Mouse (Mus musculus): ENCODE data around the gene Scrn1.

The Scrn1 gene

DNA sequence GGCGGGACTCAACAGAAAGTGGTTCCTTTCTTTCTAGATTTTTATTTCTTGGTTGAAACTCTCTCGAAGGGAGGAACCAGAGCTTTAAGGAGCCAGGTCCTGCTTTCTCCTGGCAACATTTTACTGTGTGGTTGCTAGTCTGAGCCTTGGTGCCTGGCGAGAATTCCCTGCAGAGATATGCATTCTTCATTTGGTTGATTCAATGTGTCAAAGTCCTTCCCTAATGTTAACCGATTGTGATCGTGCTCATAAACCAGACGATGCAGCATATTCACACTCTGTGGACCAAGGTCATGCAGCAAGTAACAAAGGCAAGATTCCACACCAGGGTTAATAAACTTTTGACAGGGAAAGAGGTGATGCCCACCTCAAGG is 244 bp upstream of the Scrn1 start:
- DNase-seq (ENCODE audit: low spot score in 2 of 2), result no peak

DNA sequence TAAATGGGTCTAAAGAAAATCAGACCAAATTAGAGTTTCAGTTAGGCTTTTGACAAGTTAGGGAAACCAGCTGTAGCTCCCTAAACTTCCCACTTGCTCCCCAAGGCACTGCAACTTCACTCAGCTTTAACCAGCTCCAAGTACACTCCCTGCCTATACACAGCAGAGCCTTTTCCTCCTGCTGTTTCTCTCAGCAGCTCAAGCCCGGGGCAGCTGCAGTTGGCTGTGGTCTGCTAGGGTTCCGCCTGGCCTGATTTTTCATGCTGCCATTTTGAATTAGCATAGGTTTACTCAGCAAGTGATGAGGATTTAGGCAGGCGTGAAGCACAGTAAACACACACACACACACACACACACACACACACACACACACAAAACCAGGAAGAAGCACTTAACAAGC is 1.3 kb downstream of the Scrn1 start:
- no peak for DNase-seq (ENCODE audit: low spot score in 2 of 2)

DNA sequence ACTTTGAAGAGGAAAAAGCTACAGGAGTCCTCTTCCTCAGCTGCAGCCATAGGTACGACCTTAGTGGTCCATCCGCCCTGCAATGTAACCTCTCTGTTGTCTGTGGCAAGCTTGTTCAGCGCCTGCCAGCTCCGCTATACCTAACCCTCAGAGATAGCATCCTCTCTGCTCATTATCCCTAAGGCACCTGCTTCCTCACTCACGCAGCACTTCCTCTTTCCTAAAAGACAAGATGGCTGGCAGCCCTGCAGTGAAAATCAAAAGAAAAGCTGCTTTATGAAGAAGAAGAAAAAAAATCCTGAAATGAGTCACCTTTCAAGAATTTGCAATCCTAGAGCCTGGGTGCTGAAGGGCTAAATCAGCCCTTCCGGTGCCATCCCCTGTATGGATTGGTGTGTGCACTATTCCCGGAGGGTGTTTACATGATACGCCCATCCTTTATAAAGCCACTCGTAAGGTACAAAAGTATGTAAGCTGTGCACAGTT is 1.7 kb downstream of the Scrn1 start:
- DNase-seq (ENCODE audit: low spot score in 2 of 2), result no peak

DNA sequence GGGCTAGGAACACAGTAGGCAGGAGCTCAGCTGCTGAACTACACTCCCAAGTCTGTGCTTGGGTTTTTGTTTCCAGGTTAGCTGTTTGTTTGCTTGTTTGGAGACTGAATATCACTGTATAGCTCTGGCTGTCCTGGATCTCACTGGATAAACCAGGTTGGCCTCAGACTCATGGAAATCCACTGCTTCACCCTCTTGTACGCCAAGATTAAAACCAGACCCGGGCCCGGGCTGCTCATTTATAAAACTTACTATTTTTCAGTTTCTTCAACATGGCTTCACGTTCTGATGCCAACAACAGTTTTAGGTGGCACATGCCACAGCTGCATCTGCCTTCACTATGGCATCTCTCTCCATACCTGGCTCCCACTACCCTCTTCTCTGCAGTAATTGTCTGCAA is 2.7 kb downstream of the Scrn1 start:
- no peak for DNase-seq (ENCODE audit: low spot score in 2 of 2)

DNA sequence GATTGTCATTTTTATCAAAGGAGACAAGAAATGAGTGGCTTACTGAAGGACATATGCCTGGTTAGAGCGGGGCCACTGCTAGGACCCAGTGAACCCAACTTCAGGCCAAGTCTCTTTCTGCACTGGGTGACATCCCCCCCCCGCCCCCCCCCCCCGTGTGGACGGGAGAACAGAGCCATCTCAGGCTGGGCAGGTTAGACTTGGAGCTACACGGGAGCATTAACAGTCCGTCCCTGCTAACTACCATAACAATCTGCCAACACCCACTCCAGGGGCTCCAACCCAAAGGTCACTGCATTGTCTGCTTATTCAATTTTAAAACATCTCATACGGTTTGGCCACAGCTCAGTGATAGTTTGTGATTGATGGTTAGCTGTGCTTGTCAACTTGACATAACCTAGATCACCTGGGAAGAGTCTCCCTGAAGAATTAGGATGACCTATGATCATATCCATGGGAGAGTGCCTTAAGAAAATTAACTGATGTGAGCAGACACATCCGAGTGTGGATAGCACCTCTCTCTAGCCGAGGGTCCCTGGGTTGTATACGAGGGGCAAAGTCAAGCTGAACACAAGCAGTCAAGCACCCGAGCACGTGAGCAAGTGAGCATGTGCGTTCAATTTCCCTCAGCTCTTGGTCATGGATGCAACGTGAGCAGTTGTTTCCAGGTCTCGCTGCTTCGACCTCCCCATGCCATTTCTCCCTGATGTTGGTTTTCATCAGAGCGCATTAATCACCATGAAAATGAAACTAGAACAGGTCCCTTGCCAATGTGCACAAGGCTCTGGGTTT is 4.1 kb downstream of the Scrn1 start:
- no peak for DNase-seq (ENCODE audit: low spot score in 2 of 2)

DNA sequence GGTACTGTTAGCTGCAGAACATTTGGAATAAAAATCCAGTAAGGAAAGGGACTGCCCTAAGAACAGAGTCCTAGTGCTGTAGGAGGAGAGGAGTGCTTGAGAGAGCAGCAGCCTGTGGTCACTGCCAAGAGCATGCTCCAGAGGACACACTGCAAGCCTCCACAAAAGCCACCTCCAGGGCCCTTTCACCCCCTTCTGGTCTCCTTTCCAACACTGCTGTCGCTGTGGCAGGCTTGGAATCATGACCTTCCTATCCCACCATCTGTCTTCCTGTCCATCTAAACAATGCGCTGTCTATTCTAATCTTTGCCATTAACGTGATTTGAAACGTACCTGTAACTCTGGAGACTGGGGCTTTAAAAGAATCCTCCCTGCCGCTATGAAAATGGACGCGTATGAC is 7.8 kb downstream of the Scrn1 start:
- no peak for DNase-seq (ENCODE audit: low spot score in 2 of 2)

DNA sequence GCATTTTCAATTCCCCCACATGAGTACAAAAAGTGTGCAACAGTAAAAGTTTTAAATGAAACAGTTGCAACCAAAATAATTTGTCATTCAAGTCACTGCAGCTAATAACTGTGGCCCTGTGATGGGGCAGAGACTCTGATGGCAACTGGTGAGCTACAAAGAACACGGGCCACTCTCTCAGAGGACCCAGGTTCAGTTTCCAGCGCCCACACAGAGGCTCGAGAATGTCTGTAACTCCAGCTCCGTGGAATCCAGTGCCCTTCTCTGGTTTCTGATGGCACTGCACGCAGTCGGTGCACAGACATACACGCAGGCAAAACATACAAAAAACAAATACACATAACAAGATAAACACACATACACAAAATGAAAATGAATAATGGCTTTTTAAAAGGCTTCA is 8.6 kb downstream of the Scrn1 start:
- DNase-seq (ENCODE audit: low spot score in 2 of 2), result no peak

DNA sequence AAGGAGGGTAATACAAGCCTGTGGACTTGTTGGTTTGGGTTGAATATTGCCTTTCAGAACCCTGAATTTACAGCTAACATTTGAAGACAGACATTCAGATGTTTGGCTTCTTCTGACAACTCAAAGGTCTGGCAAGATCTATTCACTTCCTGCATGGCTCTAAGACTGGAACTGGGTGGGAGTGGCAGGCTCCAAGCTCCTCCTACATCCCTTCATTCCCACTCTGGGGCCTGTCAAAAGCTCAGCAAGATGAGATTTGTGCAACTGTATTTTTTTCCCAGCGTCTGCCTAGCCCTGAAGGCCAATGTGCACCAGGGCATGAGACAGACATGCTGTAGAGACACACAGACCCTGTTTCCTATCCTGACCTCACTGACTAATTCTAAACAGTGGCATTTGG is 10.5 kb downstream of the Scrn1 start:
- no peak for DNase-seq (ENCODE audit: low spot score in 2 of 2)

DNA sequence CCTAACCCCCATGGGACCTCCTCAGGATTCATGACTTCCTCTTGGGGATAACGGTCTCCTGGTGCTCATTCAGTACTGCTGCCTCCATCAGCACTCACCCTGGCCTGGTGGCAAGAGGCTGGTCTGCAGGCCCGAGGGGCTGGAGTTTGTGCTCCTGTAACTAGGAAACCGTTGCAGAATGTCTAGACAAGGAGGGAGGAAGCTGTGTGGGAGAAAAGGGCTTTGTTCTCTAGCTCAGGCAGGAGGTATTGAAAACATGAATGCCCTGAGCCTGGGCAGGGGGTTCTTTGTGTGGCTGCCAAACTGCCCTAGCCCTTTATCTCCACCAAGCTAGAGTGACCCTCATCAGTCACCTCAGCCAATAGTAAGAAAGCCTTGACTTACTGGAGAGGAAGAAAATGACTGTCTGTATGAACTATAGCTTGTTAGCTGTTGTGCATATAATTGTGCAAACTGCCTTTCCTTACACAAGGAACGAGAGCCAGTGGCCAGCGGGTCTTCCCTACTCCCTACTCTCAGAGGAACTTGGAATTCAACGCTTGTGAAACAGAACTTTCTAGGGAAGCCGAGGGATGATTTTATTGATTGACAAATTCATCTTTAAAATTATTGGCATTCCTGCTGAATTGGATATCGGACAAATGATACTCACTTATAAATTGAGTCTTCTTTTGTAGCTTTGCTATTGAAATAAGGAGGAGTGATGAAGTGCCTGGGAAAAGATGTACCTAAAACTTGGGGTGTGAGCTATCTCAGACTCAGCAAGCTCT is 11.8 kb downstream of the Scrn1 start:
- DNase-seq (ENCODE audit: low spot score in 2 of 2), result no peak

DNA sequence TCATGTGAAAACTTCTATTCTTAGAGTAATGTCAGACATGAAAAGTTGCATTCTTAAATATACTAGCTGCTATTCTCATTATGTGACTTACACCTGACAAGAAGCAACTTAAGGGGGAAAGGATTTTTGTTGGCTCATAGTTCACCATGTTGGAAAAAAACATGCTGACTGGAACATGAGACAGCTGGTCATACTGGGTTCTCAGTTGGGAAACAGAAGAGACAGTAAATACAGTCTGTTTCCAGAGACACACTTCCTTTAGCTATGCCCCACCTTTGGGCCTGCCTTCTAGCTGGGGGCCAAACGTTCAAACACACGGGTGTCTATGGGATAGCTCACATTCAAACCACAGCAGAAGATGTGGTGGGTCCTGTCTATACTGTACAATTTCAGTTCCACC is 12.7 kb downstream of the Scrn1 start:
- DNase-seq (ENCODE audit: low spot score in 2 of 2), result no peak

DNA sequence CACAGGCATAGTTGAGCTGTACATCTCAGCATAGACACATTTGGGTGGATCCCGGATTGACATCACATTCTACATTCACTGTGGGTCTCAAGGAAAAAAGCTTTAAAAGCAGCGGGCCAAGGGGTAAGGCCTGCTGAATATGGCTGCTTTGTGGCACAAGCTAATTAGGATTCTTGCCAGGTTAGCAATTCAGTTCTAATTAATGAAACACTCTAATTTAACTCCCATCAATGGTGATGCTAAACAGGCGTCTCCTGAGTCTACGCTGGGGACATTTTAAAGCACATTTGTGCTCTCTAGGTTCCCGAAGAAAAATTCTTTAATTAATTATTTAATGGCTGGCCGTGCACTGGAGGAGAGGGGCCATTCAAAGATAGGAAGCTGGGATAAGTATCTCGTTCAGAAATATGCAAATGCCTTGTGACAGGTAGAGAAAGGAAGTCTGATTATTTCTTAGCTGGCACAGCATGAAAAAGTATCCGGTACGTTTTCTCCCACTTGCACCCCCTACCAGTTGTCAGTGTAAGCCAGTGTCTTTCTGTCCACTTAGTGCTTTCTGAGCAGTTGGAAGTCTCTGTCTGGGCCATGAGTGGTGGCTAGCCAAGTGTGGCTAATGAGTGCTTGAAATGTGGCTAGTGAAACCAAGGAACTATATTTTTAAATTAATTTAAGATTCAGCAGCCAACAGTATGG is 13.4 kb downstream of the Scrn1 start:
- no peak for DNase-seq (ENCODE audit: low spot score in 2 of 2)

DNA sequence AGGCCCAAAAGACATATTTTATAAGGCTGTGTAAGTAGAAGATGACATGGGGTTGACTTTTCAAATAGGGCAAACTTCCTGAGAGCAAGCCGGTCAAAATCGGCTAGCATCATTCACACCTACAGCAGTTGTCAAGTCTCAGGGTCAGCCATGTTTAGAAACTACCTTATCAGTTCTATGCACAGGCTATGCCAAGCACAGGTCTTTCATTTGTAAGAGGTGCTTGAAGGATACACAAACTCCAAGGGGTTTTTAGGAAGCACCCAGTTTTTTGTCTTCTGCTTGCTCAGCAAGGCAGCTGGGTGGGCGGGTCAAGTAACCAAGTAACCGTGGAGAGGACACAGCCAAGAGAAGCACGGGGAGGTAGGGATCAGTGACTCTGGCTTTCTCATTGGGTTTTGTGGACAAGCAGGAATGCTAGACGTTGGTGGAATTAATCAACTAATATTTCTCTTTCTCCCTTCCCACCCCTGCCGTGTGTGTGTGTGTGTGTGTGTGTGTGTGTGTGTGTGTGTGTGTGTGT is 15.4 kb downstream of the Scrn1 start:
- no peak for DNase-seq (ENCODE audit: low spot score in 2 of 2)

DNA sequence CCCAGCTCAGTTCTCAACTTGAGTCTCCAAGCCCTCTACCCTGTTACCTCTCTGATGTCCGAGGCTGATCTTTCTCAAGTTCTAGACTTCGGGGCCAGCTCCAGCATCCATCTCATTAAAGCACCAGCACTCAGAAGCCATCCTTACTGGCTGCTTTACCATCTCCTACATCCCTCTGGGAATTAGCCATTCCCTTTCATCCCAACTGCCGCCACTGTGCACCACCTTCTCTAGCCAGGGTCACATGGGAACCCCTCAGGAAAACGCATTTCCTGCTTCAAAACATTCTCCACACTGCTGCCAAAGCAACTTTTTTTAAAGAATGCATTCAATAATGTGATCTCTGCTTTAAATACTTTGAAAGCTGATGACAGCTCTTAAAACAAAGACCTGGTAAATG is 17.0 kb downstream of the Scrn1 start:
- DNase-seq (ENCODE audit: low spot score in 2 of 2), result no peak

DNA sequence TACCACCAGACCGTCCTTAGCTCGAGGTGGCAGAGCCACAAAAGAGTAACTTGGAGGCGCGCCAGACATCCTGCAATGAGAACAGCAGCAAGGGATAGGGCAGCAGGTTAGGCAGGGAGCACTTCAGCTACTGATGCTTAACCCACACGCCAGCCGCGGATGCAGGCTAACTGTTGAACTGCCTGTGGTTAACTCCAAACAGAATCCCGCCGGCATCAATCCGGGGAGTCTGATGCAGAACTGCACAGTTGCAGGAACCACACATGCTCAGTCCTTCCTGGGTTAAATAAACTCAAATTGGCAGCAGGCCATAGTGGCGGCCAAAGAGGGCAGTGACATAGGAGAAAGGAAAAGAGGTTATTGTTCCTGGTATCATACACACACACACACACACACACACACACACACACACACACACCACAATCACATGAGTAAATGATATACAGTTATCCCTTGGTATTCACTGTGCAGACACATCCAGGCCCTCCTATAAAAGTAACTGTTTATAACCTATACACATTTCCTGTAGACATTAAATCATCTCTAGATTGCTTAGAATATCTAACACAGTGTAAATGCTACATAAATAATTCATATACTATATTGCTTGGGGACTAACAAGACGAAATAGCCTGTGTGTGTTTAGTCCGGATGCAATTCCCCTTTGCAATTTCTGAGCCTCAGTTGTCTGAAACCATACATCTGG is 17.8 kb downstream of the Scrn1 start:
- DNase-seq (ENCODE audit: low spot score in 2 of 2), result no peak

DNA sequence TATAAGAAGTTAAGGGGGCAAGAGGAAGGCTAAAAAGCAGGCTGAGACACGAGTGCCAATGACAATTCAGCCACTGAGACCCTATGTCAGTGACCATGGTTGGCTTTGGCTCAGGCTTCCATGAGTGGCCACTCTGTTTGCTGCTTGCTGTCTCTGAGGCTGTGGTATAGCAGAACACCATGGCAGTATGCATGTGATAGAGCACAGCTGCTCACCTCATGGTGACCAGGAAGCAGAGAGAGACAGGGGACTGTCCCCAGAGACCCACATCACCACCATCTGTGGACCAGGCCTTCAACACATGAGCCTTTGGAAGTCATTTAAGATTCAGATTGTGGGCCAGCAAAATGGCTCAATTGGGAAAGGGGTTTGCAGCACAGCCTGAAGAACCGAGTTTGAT is 22.6 kb downstream of the Scrn1 start:
- peak in 1 of 2 experiments; percentile 14 for DNase-seq (ENCODE audit: low spot score in 2 of 2)

DNA sequence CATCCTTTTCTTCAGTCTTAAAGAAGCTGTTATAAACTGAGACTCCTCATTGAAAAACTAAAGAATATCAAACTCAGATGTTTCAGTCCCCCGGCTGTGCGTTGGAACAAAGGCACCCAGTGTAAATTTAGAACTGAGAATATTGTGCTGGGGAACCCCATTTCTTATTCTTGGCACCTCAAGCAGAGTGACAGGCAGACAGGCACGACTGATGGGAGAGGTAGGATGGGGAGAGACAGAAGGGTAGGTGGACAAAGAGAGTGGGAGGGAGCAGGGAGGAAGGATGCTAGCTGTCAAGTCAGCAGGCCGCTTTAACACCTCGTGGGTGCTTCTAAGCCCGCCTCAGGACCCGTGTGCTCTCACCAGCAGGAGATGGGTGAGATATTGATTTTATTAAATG is 23.5 kb downstream of the Scrn1 start:
- peak in 1 of 2 experiments; percentile 28 for DNase-seq (ENCODE audit: low spot score in 2 of 2)

DNA sequence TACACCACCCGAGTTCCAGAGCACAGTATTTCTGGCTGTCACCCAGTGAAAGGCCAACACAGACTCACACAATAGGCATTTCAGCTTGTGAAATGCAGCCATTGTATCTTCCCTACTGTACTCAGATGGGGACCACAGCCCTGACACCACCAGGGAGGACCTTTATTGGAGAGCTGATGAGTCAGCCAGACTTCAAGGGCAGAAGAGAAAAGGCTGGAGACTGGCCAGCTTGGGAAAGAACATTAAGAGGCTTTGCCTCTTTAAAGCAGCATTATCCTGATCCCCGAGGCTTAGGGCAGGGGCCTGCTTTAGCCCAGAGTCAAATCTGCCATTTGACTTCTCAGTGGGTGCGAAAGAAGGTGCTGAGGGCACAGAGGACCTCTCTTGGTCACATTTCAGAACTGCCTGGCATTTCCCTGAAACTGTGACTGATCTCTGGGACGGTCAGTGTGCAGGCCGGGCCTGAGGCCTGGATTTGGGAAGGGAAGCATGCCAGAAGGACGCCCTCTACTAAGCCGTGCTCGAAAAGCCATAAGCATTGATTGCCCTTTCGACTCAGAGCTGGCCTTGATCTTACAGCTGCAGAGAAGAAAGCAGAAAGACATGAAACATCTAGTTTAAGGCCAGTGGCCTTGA is 25.9 kb downstream of the Scrn1 start:
- peak; percentile 37 to 55 for DNase-seq (ENCODE audit: low spot score in 2 of 2)

DNA sequence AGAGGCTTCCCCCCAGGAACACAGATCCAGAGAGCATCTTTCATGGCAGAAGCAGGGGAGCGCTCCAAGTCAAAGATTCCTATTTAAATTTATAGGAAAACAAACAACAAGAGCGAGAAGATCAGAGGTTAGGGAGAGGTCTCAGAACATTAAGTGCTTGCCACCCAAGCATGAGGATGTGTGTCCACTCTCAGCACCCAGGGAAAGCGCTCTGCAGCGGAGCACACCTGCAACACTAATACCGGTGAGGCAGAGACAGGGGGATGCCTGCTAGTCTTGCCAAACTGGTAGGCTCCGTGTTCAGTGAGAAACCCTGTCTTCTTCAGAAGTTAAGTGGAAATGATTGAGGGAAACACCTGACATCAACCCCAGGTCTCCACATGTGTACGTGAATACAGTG is 26.9 kb downstream of the Scrn1 start:
- peak in 1 of 2 experiments; percentile 54 for DNase-seq (ENCODE audit: low spot score in 2 of 2)

DNA sequence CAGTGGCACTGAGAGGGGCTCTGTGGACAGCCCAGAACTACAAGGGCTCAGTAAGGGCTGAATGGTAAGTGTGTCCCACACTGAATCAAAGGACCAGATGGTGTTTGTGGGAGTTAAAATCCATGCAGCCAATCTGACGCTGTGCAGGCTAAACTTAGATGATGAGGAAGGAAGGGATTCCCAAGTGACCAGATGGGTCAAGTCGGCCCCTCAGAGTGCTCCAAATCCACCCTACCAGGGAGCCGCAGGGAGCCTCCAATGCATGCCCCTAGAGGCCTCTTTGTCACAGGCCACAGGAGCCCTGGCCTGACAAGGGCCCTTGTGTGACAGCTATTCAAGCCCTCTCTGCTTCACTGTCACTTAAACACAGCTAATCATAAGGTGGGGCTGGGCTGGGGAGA is 27.5 kb downstream of the Scrn1 start:
- DNase-seq (ENCODE audit: low spot score in 2 of 2), result peak in 1 of 2 experiments; percentile 55

DNA sequence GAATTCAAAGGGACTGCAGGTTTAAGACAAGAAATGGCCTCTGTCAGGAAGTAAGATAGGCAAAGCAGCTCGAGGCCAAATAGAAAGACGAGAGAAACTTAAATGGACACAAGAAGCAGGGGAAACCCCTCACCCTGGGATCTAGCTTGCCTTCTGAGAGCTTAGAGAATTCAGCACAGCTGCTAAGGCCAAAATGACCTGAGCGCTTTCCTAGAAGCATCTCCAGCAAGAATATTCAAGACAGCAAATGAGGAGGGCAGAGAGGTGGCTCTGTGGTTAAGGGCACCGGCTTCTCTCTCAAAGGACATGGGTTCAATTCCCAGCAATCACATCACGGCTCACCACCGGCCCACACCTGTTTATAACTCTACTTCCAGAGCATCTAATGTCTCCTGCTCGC is 29.2 kb downstream of the Scrn1 start:
- peak in 1 of 2 experiments; percentile 41 for DNase-seq (ENCODE audit: low spot score in 2 of 2)

DNA sequence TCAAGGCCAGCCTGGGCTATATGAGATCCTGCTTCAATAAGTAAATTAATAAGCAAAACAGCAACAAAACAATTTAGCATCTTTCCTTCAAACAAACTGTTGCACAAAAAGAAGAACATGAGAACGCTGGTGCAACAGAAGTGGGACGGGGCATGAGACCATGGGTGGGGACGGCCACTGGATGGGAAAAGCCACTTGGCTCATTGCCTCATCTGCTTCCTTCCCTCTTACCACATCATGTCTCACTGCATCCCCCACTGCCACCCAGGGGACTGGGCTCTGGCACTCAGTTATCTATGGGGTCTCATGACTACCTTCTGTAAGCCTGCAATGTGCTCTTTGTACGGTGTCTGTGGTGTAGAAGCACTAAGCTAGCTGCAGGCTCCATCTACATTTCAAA is 30.8 kb downstream of the Scrn1 start:
- peak in 1 of 2 experiments; percentile 54 for DNase-seq (ENCODE audit: low spot score in 2 of 2)
